Mouse (Mus musculus) MEL (cell line): ENCODE results near the gene Layn. TPM values are rescaled to one million over a fixed set of nuclear protein-coding genes. Genes with fewer than 3 reads are reported as not detected.

Experiments used
- DNase-seq: peaks from one replicate; pipeline ENCODE4 v3.0.0; 2011; ENCODE audit warnings: low read depth, low spot score
- H3K27ac ChIP-seq: 2 replicates; pipeline ENCODE4 v1.5.1; 2012; ENCODE audit warnings: low read depth, mild to moderate bottlenecking, control low read depth, low read length, moderate library complexity; ENCODE audit not compliant: control insufficient read depth
- H3K27me3 ChIP-seq, 2 experiments: fragments of 150-350 bp in 1 of 2; sonication (generic) in 1 of 2; 2 replicates each; pipeline ENCODE4 v1.6.1; 2012; ENCODE audit warnings: low read length in 2 of 2, mild to moderate bottlenecking in 2 of 2, improper control_type of control experiment in 1 of 2, moderate library complexity in 1 of 2; ENCODE audit not compliant: insufficient read depth in 2 of 2, control insufficient read depth in 1 of 2
- H3K36me3 ChIP-seq, 2 experiments: 2 replicates each; pipeline ENCODE4 v1.6.1; 2012 to 2014; ENCODE audit warnings: low read length in 2 of 2, improper control_type of control experiment in 1 of 2, inconsistent platforms in 1 of 2, mild to moderate bottlenecking in 1 of 2; ENCODE audit not compliant: insufficient read depth in 2 of 2, control insufficient read depth in 1 of 2
- H3K4me1 ChIP-seq, 2 experiments: fragments of 150-350 bp in 1 of 2; sonication (generic) in 1 of 2; 2 replicates each; pipeline ENCODE4 v1.6.1; 2012; ENCODE audit warnings: low read length in 2 of 2, improper control_type of control experiment in 1 of 2, mild to moderate bottlenecking in 1 of 2; ENCODE audit not compliant: insufficient read depth in 2 of 2, control insufficient read depth in 1 of 2
- H3K4me3 ChIP-seq, 2 experiments: fragments of 150-350 bp in 1 of 2; sonication (generic) in 1 of 2; 2 replicates each; pipeline ENCODE4 v1.5.1; 2012; ENCODE audit warnings: low read depth in 2 of 2, low read length in 2 of 2, mild to moderate bottlenecking in 2 of 2, moderate library complexity in 2 of 2, control low read depth in 1 of 2, improper control_type of control experiment in 1 of 2; ENCODE audit not compliant: control insufficient read depth in 1 of 2, insufficient read depth in 1 of 2
- H3K79me2 ChIP-seq: 2 replicates; pipeline ENCODE4 v1.6.1; 2012; ENCODE audit warnings: mild to moderate bottlenecking, low read length, moderate library complexity; ENCODE audit not compliant: control insufficient read depth, poor library complexity, insufficient read depth
- H3K9ac ChIP-seq: 2 replicates; pipeline ENCODE4 v1.6.1; 2012; ENCODE audit warnings: low read depth, mild to moderate bottlenecking, control low read depth, low read length, moderate library complexity; ENCODE audit not compliant: control insufficient read depth, poor library complexity, severe bottlenecking
- H3K9me3 ChIP-seq: fragments of 150-350 bp; sonication (generic); replicated peaks from 2 replicates; pipeline ENCODE4 v1.6.1; 2012; ENCODE audit warnings: mild to moderate bottlenecking, low read length, improper control_type of control experiment, moderate library complexity; ENCODE audit not compliant: insufficient read depth
- CTCF ChIP-seq, 3 experiments: IDR thresholded peaks in 2 of 3; conservative IDR thresholded peaks in 1 of 3; 2 replicates each; pipeline ENCODE4 v1.5.1; 2011 to 2012; ENCODE audit warnings: low read length in 3 of 3, low read depth in 2 of 3, mild to moderate bottlenecking in 2 of 3, improper control_type of control experiment in 1 of 3, inconsistent platforms in 1 of 3, mixed read lengths in 1 of 3, moderate library complexity in 1 of 3; ENCODE audit not compliant: control insufficient read depth in 1 of 3, insufficient read depth in 1 of 3, poor library complexity in 1 of 3, severe bottlenecking in 1 of 3
- ELF1 ChIP-seq: IDR thresholded peaks from 2 replicates; pipeline ENCODE4 v1.6.1; 2014; ENCODE audit warnings: low read depth, mild to moderate bottlenecking, inconsistent platforms, low read length, improper control_type of control experiment, moderate library complexity
- ETS1 ChIP-seq: IDR thresholded peaks from 2 replicates; pipeline ENCODE4 v1.6.1; 2012; ENCODE audit warnings: low read depth, mild to moderate bottlenecking, inconsistent platforms, low read length, improper control_type of control experiment, moderate library complexity
- GATA1 ChIP-seq: IDR thresholded peaks from 2 replicates; pipeline ENCODE4 v1.6.1; 2011; ENCODE audit warnings: low read depth, low read length, improper control_type of control experiment
- MAFK ChIP-seq: IDR thresholded peaks from 2 replicates; pipeline ENCODE4 v1.6.1; 2011; ENCODE audit warnings: low read depth, mild to moderate bottlenecking, low read length, improper control_type of control experiment, borderline replicate concordance
- MXI1 ChIP-seq: IDR thresholded peaks from 2 replicates; pipeline ENCODE4 v1.6.1; 2011; ENCODE audit warnings: mild to moderate bottlenecking, low read depth, low read length, improper control_type of control experiment
- MYC ChIP-seq: IDR thresholded peaks from 2 replicates; pipeline ENCODE4 v1.6.1; 2011; ENCODE audit warnings: low read depth, mild to moderate bottlenecking, low read length, improper control_type of control experiment, moderate library complexity
- POLR2A ChIP-seq, 2 experiments: IDR thresholded peaks; 2 replicates each; pipeline ENCODE4 v1.6.1; 2011 to 2012; ENCODE audit warnings: low read length in 2 of 2, mild to moderate bottlenecking in 2 of 2, control low read depth in 1 of 2, improper control_type of control experiment in 1 of 2, low read depth in 1 of 2, moderate library complexity in 1 of 2; ENCODE audit not compliant: control insufficient read depth in 1 of 2, insufficient read depth in 1 of 2, poor library complexity in 1 of 2
- RAD21 ChIP-seq: IDR thresholded peaks from 2 replicates; pipeline ENCODE4 v1.6.1; 2011; ENCODE audit warnings: mild to moderate bottlenecking, low read depth, low read length, improper control_type of control experiment
- SIN3A ChIP-seq: IDR thresholded peaks from 2 replicates; pipeline ENCODE4 v1.6.1; 2012; ENCODE audit warnings: low read length, improper control_type of control experiment, inconsistent platforms
- SMC3 ChIP-seq: IDR thresholded peaks from 2 replicates; pipeline ENCODE4 v1.6.1; 2011; ENCODE audit warnings: low read depth, low read length, improper control_type of control experiment
- ZC3H11A ChIP-seq: IDR thresholded peaks from 2 replicates; pipeline ENCODE4 v1.6.1; 2012; ENCODE audit warnings: low read depth, mild to moderate bottlenecking, inconsistent platforms, low read length, improper control_type of control experiment
- polyA plus RNA-seq, 2 experiments: library from polyadenylated mRNA; stranded (reverse) in 1 of 2; unstranded in 1 of 2; fragments of >175 nt in 1 of 2; fragments of >200 nt in 1 of 2; gene quantifications; 2 replicates each; pipeline versions ENCODE4 v1.2.1 to v1.2.4; 2012; ENCODE audit warnings: low replicate concordance in 2 of 2, low read depth in 1 of 2; ENCODE audit not compliant: insufficient read length in 2 of 2, insufficient read depth in 1 of 2, missing spikeins in 1 of 2
- total RNA-seq: library from RNA; depleted of rRNA; stranded (reverse); fragments of 300-350 nt; gene quantifications from 2 replicates; pipeline ENCODE4 v1.2.3, GENCODE M21; 2012; rRNA removed

The Layn gene
- total and polyA plus RNA-seq, 3 experiments, result not detected

DNA sequence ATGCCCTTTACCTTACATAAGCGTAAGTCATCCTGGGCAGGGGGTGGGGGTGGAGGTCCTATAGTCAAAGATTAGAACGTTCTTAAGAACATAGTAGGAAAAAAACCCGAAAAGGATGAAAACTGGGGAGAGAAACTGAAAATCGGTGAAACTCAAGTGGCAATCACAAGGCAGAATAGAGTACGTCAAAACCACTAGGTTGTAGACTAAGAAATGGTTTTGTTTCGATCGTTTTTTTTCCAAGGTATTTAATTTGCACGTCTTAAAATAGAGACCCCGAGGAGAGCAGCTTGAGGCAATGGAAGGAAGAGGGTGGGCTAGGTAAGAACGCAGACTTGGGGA lies 69.2 kb downstream of the Layn start:
- TF ChIP-seq GATA1, result no peak
- TF ChIP-seq, all 39 proteins: peak for 0
- peak overlapping the region; percentile 100 for H3K9ac ChIP-seq
- H3K27ac ChIP-seq, result 0 out of 2 replicates have a peak overlapping the region, but pooled peaks have one; percentile 24

DNA sequence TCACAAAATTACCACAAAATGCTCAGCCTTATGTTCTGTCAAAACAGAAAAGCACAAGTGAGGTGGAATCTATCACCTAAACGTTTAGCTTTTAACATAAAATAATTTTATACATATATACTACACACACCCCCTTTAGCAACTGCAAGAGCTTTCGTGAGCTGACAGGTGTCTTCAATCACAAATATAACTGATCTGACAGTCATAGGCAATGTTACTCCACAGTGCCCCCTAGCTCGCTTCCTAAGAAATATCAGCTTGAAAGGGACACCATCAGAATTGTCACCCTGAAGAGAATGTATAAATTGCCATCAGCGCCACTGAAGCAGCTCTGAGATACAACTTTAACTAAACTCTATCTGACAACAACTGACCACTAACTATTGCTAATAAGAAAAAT lies 70.0 kb downstream of the Layn start:
- H3K27ac ChIP-seq, result no peak overlapping the region
- H3K9ac ChIP-seq, result peak overlapping the region; percentile 100
- no peak for TF ChIP-seq MAFK
- no peak for TF ChIP-seq POLR2A (IDR thresholded peaks at IDR 0.05; ENCODE audit: control insufficient read depth in 1 of 2, insufficient read depth in 1 of 2, low read depth in 1 of 2, low read length in 2 of 2, poor library complexity in 1 of 2)
- peak; percentile 77 for TF ChIP-seq SMC3
- TF ChIP-seq MXI1, result peak; percentile 77
- TF ChIP-seq MYC, result 0 out of 2 replicates have a peak, but pooled peaks have one; percentile 25
- peak; percentile 82 for TF ChIP-seq SIN3A
- TF ChIP-seq ZC3H11A, result peak; percentile 50; the same call in 1 of the 2 replicates
- peak; percentile 69 for TF ChIP-seq RAD21
- TF ChIP-seq ELF1, result no peak
- peak; percentile 37; the same call in 1 of the 2 replicates for TF ChIP-seq ETS1
- peak; percentile 28 to 79 (median 71); a peak in 5 of 6 replicates for TF ChIP-seq CTCF (IDR thresholded peaks at IDR 0.05 in 2 of 3, conservative IDR thresholded peaks at IDR 0.05 in 1 of 3; ENCODE audit: control insufficient read depth in 1 of 3, insufficient read depth in 1 of 3, low read depth in 2 of 3, low read length in 3 of 3, poor library complexity in 1 of 3, severe bottlenecking in 1 of 3)
- TF ChIP-seq, all 39 proteins: peak for 8
- Histone ChIP-seq H3K9me3 (no peaks in the 10 kb centered on the region), H3K36me3 (peaks cover 0 to 34% of the 10 kb centered on the region in 2 experiments; a peak in 2 of 4 replicates), H3K4me3 (peak overlapping the region in 1 of 2 experiments; percentile 94; a peak in 2 of 4 replicates), H3K27me3 (no peaks in the 10 kb centered on the region), H3K4me1 (peaks cover 3 to 18% of the 10 kb centered on the region in 2 experiments), H3K79me2 (peaks cover 30% of the 10 kb centered on the region)
- DNase-seq, result peak; percentile 90

More for the DNA sequence above, 69.2 kb downstream of the Layn start:
- Histone ChIP-seq H3K4me3 (peak overlapping the region; percentile 94 to 100), H3K4me1 (peaks cover 3 to 18% of the 10 kb centered on the region in 2 experiments), H3K9me3 (no peaks in the 10 kb centered on the region), H3K79me2 (peaks cover 30% of the 10 kb centered on the region), H3K27me3 (no peaks in the 10 kb centered on the region), H3K36me3 (peaks cover 0 to 30% of the 10 kb centered on the region in 2 experiments; a peak in 2 of 4 replicates)
- DNase-seq, result no peak

Other genes with a start within 250 kb of the Layn start
- 65.0 and 67.6 TPM in 2 replicates for gene Ppp2r1b, start 231.8 kb downstream of the Layn start, total RNA-seq
- gene Ppp2r1b, start 231.8 kb downstream of the Layn start, polyA plus RNA-seq, result 100 to 1,000 TPM in 1 of 2 experiments, not detected in 1; 101 TPM
- 7.5 and 11.0 TPM in 2 replicates for gene Sik2, start 68.0 kb downstream of the Layn start, total RNA-seq
- 10 to 100 TPM in 1 of 2 experiments, not detected in 1; 12.1 TPM for gene Sik2, start 68.0 kb downstream of the Layn start, polyA plus RNA-seq
- not detected in 2 replicates for gene Btg4, start 16.2 kb downstream of the Layn start, total RNA-seq
- gene Btg4, start 16.2 kb downstream of the Layn start, polyA plus RNA-seq, result not detected
- gene 4833427G06Rik, start 25.0 kb upstream of the Layn start, total RNA-seq, result not detected in 2 replicates
- not detected for gene 4833427G06Rik, start 25.0 kb upstream of the Layn start, polyA plus RNA-seq
- not detected in 2 replicates for gene Gm32742, start 88.4 kb upstream of the Layn start, total RNA-seq
- under 1 TPM in 1 of 2 experiments, not detected in 1; 0.01 TPM for gene Gm32742, start 88.4 kb upstream of the Layn start, polyA plus RNA-seq
- gene Pou2af1, start 136.6 kb upstream of the Layn start, total RNA-seq, result not detected in 2 replicates
- gene Pou2af1, start 136.6 kb upstream of the Layn start, polyA plus RNA-seq, result not detected
- gene Colca2, start 201.5 kb upstream of the Layn start, total RNA-seq, result not detected in 2 replicates
- not detected for gene Colca2, start 201.5 kb upstream of the Layn start, polyA plus RNA-seq